Mouse (Mus musculus): ENCODE measurements around the gene Frmd4b. TPM values are rescaled to one million over a fixed set of nuclear protein-coding genes. Genes with fewer than 3 reads are reported as not detected.

Gene Frmd4b
- total RNA-seq, 4 experiments from 2014 or later: 19.7 to 35.2 (median 26.5) TPM

DNA sequence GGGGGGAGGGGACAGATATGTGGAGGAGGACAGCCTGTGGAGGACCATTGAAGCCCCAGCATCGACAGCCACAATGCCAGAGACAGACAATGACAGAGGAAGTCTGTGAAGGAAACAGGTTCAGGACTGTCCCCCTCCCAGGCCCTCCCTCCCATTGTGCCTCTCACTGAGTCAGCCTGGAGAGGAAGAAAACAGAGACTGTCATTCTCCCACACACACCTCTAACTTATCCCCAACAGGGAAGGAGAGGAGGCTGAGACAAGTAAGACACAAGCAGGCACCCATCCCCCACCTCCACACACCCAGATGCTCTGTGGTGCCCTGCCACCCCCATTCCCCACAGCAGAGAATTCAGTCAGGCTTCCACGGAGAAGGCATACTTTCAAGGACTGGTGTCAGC, 98.9 kb downstream of the Frmd4b start:
- no peak for DNase-seq

- no peak for DNase-seq
Measured at GRCm38 (mm10) chr6:97517616-97518235, 99.6 kb downstream of the Frmd4b start.

DNA sequence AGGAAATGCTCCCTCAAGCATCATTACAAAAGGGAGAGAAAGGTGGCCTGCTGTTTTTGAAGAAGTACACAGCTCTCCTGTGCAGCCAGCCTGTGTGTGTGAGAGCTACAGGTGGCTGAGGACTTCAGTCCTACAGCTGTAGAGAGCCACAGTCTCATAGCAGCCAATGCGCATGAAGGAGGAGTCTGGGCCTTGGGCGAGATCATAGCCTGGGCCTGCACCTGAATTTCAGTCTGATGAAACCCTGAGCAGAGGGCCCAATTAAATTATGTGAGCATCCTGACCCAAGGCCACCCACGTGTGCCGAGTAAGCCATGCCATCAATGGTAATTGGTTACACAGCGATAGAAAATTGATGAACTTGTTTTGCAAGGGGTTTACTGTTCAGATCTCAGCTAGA, 100.4 kb downstream of the Frmd4b start:
- no peak for DNase-seq

GRCm38 (mm10) chr6:97510771-97511170, 106.6 kb downstream of the Frmd4b start:
- no peak for DNase-seq

- DNase-seq: no peak
Measured at GRCm38 (mm10) chr6:97509434-97509833, 107.9 kb downstream of the Frmd4b start.

DNA sequence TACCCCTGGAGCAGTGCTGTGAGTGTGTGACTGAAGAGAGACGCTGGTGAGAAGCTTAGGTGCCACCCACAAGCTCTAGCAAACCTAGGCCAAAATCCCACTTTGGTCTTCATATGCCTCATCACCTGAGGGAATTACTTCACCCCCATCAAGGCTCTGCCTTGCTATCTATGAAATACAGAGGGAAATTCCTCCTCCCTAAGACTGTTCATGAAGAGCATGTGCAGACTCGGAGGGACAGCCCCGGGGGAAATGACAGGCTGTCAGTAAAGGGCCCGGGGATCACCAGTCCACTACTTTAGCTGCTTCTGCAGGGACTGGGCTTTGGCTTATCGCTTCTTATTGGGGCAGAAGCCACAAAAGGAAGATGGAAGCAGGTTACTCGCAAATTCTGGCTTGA, 108.9 kb downstream of the Frmd4b start:
- DNase-seq: no peak

DNA sequence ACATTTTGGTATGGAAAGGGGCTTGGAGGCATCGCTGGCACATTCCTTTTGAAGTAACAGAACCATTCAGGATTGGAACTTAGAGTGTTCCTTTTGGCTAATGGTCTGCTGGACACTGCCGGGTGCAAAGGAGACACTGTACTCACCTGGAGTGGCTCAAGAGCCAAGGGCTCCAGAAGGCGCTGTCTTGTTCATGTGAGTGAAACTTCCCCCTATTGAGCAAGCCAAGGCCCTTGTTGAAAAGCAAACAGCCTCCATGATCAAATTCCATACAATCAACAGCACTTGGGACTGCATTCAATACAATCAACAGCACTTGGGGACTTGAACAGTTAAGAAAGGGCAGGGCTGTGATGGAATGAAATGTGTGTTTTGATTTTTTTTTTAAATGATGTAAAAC, 109.4 kb downstream of the Frmd4b start:
- DNase-seq: no peak

DNA sequence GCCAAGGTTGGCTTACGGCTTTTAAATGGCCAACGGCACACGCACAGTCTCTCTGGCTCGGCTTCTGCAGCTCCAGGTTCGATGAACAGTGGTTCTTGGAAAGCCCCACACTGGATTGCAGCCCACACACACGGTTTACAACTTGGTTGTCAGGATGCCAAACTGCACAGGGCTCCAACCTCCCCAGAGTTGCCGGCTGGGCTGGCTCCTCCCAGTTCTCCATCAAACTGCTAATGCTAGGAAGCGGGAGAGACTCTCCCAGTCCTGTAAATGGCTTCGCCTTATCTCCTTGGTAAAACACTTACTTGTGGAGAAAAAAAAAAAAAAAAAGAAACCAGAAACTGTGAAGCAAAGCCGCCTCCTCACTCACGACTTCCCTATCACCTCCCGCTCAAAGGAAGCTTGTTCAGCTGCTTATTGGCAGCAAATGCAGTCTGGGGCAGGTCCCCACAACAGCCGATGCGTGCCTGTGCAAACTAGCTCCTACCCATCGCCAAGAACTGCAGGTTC, 111.1 kb downstream of the Frmd4b start:
- DNase-seq: peak; percentile 61

- DNase-seq: no peak
Measured at GRCm38 (mm10) chr6:97504673-97505072, 112.7 kb downstream of the Frmd4b start.

GRCm38 (mm10) chr6:97501000-97501399, 116.3 kb downstream of the Frmd4b start:
- no peak for DNase-seq

- DNase-seq: no peak
Measured at GRCm38 (mm10) chr6:97500246-97500645, 117.1 kb downstream of the Frmd4b start.

GRCm38 (mm10) chr6:97496002-97496401, 121.3 kb downstream of the Frmd4b start:
- no peak for DNase-seq

- DNase-seq: no peak
Measured at GRCm38 (mm10) chr6:97491065-97491464, 126.3 kb downstream of the Frmd4b start.

GRCm38 (mm10) chr6:97488821-97489220, 128.5 kb downstream of the Frmd4b start:
- no peak for DNase-seq

DNA sequence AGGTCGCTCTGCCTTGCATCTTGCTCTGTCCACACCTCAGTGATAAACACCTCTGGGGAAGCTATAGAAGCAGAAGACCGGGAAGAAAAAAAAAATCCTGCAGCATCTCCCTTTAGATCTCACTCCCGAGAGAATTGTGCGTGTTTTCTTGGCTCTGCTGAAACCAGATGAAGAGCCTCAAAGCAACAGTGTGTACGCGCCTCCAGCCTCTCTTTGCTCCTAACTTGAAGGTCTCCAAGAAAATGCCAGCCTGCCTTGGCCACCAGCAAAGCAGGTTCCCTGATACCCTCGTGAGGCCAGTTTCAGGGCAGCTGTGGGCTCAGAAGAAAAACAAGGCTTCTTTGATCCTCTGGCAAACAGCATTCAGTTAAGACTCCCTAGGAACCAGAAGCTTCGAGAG, 129.1 kb downstream of the Frmd4b start:
- DNase-seq: no peak

- DNase-seq: peak; percentile 39
Measured at GRCm38 (mm10) chr6:97487535-97488081, 129.7 kb downstream of the Frmd4b start.

DNA sequence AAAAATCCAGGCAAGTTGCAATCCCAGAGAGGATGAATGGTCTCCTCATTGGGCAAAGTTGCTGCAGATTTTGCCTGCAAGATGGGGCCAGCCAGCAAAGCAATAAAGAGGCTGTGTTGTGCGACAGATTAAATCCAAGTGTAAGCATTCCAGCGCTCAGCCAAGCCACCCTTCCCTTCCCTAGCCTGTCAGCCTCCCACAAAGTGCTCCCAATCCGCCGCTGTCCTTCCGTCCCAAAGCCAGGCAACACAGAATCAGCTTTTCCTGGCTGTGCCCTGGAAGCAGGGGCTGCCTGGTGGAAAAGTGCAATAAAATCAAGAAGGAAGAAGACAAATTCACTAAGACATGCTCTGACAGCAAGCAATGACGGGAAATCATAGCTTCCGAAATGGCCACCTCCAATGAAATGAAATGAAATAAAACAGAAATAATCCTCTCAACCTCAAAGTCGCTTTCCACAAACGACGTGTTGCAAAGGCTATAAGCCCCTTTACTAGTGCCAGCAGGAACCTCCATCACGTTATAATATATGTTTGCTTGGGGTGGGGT, 130.5 kb downstream of the Frmd4b start:
- no peak for DNase-seq

- DNase-seq: no peak
Measured at GRCm38 (mm10) chr6:97485886-97486386, 131.4 kb downstream of the Frmd4b start.

GRCm38 (mm10) chr6:97481912-97482311, 135.4 kb downstream of the Frmd4b start:
- no peak for DNase-seq

DNA sequence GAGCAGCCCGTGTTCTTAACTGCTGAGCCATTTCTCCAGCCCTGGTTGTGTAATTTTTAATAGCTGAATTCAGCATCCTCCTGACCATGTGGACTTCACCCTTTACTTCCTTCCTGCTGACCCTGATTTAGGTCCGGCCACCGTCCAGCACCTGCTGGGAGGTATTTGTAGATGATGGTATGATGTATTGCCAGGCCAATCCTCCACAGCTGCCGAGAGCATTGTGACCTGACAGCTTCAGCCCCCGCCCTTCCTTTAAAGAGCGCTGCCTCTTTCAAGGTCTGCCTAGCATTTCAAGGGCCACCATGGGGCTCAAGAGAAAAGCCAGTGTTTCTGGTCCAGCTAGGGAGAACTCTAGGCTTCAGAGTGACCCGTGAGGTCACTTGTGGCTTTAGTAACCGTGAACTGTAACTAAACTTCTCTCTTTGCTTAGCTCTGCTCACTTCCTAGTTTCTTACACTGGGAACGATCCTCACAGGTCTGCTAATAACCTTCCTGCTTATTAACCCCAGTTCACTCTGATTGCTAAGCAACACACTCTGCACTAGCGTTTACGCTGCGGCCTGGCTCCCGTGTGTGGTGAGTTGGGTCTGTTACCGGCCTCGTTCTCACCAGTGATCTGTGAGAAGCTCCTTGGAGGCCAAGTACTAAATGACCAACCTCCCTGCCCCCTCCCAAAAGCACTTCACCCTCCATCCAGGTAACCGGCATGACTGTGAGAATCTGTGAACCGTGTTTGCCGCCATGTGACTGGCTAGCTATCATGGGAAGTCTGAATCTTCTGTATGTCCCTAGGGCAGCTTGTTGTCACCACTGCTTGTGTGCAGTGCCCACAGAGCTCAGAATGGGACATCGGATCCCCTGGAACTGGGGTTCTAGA, 138.1 kb downstream of the Frmd4b start:
- DNase-seq: no peak

GRCm38 (mm10) chr6:97473672-97474071, 143.7 kb downstream of the Frmd4b start:
- no peak for DNase-seq

GRCm38 (mm10) chr6:97472873-97473550, 144.3 kb downstream of the Frmd4b start:
- DNase-seq: no peak
